Mouse (Mus musculus) layer of hippocampus, adult 18-20 months (tissue): ENCODE measurements at regions not wholly inside any gene's neighbourhood (a gene's known extent, or its start where the extent isn't known, plus 50 kb on each side); places are given as distances from the start of the nearest gene placed in this dataset.
A peak's percentile ranks its signal among the peaks of the same experiment; 100 is the strongest.
"Not testable (repeated sequence)": the region's sequence is repeated elsewhere in the genome, so short reads cannot be mapped to it uniquely, and the experiment has no call there.

ENCODE experiments used
- DNase-seq, 2 experiments: peaks; one replicate each; pipeline ENCODE4 v3.0.0; 2022; ENCODE audit warnings: low spot score in 2 of 2

DNA sequence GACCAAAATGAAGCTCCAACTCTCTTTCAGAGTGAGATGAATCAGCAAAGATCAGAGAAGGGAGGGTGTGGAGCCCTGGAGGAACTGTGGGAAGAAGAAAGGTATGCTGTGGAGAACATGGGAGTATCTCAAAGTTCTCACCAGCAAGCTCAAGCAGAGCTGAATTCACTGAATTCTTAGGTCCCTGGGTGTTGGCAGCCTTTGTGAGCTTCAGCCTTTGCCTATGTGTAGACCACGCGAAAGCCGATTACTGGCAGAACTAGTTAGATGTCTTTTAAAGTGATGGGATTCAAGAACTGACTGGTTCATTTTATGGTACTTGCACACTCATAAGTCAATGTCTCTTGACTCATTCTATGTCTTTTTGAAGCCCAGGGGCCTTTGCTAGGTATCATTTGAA is 491.2 kb upstream of the Hsf2 start:
- DNase-seq = no peak

DNA sequence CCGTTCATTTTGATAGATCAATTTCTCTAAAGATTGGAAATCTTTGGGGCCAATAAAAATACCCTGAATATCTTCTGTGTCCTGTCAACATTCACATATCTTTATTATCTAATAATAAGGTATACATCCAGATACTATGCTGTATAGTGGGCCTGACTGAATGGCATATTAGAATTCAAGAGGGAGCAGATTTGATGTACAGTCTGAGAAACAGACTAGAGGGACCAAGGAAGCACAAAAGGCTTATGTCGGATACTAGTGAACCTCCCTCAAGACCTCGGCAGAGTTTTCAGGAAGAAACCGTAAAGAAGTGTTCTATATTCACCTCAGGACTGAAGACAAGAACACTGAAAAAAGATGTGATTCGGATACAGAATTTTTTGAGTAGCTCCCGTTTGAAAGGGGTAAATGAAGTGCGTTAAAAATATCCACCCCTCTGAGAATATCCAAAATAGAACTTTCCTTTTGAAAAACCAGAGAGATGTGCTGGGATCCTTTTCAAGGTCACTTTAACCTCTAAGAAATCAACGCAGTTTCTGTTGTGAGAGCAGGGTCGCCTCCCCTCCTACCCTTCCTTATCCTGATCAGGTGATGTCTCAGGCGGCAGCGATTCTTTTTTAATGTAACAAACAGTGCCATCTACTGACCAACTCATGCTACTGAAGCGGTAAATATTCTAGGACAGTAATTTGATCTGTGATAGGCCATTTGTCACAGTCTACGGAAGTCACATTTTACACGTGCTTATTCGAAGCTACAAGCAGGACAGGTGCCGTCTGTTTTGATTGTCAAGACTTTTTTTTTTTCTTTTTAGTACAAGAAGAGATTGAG is 485.1 kb upstream of the Hsf2 start:
- peak; percentile 28 to 79 for DNase-seq

DNA sequence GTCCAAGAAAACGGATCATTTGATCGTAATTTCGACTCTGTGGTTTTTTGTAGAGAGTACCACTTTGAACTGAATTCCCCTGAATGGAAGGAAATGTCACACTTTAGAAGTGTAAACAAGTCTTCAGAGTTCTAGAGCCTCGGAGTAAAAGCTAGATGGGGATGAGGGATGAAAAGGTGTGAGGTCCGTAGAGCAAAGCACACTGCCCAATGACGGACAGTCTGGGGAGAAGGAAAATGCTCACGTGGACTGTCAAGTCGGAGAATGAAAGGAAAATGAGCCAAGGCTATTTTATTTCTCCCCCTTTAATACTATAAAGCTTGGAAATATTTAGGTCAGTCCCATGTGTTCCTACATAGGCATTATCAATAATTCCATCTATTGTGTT is 484.5 kb upstream of the Hsf2 start:
- DNase-seq = no peak

DNA sequence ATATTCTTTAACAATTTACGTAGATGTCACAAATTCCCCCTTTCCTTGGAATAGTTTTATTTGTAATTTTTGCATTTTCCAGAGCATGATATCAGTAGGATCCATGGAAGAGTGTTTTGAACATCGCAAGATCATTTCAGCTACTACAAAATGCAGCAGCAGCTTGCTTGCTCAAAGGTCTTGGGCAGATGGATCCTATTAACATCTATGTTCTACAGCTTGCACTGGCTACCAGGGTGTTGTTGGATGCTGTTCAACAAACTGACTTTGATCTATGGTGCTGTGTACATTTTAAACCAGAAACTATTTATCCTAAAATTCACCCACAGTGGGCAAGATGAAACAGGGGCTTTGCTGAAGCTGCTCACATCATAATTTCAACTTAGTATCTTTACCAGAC is 448.5 kb upstream of the Hsf2 start:
- no peak for DNase-seq

DNA sequence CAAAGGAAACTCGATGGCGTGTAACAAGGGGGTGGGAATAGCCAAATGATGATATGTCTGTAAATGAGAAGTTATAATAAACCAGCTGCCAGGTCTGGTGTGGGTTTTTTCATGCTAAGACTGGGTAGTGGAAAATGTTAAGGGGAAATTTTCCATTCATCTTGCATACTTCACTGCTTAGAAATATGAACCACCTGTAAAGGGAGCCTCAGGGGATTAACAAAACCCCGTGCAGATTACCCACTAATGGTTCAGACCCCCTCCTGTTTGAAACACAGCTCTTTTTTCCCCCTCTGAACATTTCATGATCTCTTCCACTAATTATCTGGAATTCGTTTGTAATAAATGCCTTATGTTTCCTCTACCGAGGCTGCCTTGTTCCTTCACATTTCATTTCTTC is 446.0 kb upstream of the Hsf2 start:
- no peak for DNase-seq

DNA sequence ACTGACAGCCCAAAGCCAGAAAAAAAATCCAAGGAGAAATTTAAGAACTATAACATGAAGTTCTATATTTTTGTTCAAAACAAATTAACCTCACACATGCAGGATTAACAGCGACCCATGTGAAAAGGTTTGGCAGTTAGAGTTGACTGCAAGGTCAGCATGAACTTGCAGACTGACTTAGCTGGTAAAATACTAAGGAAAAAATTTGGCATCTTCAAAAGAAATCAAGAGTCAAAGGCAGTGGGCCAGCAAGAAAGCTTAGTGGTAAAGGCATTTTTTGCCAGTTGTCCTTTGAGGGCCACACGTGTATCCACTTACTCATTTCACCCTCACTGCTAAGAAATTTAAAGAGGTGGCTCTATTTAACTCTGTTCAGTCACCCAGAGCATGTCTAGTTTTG is 440.2 kb upstream of the Hsf2 start:
- DNase-seq = no peak

DNA sequence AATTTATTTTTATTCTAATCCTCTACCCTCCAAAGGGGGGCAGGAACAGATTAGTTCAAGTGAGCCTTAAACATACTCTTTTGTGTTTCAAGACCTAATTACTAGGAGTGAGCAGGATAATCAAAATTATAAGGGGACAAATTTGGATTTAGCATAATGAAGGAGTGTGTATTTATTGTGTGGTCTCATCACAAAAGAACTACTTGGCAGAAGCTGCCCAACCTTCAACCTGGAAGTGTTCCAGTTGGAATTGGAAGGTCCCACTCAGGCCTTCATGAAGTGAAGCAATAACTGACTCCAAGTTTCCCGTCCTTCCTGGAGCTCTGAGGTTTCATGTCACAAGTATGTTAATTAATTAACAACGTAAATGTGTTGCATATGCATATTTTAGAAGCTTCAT is 439.3 kb upstream of the Hsf2 start:
- no peak for DNase-seq

DNA sequence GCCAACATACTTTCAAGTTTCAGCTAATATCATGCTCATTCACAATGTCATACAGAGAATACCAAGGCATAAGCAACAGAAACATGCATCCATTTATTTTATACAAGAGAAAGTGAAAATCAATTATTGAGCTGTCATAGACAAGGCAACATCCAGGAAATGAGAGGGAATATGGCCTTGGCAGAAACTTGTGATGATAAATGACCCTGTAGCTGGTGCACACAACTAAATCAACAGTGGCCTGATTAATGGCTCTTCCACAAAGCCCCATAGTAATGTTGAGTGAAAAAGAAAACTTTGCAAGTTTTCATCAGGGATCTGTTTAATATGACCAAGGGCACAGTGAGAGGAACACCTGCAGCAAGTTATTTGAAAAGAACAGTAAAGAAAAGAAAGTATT is 438.5 kb upstream of the Hsf2 start:
- DNase-seq = no peak

DNA sequence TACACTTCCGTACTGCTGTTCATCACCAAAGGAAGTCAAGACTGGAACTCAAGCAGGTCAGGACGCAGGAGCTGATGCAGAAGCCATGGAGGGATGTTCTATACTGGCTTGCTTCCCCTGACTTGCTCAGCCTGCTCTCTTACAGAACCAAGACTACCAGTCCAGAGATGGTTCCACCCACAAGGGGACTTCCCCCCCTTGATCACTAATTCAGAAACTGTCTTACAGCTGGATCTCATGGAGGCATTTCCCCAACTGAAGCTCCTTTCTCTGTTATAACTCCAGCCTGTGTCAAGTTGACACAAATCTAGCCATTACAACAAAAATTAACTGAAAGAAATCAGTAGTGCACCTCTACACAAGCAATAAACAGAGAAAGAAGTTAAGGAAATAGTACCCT is 432.8 kb upstream of the Hsf2 start:
- DNase-seq = not testable (repeated sequence)

DNA sequence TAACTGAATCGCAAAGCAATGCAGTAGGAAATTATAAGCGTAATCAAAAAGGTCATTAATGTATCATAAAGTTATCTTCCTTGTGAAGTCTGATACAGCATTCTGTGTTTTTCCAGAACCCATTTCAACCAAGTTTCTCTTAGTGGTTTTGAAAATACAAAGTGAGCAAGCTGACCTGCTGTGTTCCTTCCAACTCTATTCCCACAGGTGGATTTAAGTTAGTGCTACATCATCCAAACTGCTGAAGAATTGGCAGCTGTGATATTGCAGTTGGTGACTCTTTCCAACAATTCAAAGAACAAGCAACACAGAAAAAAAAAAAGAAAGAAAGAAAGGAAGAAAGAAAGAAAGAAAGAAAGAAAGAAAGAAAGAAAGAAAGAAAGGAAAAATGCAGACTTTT is 396.1 kb upstream of the Hsf2 start:
- DNase-seq = no peak

DNA sequence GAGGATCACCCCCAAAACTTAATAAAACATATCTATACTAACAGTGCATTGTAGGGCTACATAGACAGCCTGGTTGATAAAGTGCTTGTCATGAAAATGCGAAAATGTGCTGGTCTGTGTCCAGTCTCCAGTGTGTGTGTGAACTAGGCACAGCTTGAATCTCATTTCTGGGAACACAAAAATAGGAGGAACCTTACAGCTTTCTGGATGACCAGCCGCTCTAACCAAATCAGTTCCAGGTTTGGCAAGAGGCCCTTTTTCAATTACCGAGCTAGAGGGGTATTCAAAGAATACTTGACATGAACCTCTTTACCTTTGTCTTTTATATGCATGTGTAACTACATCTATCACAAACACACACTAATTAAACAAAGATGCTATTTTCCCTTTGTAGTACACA is 390.3 kb upstream of the Hsf2 start:
- no peak for DNase-seq

DNA sequence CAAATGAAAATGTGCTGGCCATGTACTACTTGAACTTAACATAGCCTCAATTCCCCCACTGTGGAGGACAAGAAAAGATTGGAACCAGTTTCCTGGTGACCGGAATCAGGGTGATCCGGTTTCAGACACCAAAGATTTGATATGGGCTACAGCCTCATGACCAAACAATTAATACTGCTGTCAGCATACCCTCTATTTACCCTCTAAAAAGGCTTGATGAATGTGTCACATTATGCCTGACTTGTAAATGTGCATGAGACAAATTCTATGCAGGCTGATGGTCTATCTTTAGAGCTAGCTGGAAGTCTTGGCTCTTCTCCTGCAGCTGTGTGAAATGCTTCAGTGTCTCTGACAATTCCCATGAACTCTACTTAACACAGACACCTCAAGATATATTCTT is 372.8 kb upstream of the Hsf2 start:
- DNase-seq = no peak

DNA sequence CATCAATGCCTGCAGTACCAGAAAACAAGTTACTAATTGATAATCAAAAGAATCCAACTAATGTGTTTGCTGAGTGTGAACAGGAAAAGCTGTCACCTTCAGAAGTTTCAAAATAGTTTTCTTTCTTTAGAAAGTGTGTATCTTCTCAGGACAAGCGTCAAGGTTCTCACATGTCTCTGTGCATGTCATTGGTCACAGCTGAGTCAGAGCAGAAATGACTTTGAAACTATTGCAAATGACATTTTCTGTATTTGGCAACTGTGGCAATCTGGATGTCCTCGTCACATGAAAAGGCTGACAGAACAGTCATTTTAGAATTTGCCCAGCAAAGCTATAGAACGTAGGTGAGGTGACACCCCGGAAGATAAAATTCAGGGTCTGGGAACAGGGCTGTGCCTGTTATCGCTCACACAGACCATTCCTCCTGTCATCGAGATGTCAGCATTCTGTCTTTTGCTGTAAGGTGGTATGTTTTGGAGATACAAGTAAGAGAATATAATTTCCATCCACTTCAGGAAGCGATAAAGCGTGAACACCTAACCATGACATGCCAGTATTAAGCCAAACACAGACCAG is 371.4 kb upstream of the Hsf2 start:
- no peak for DNase-seq

DNA sequence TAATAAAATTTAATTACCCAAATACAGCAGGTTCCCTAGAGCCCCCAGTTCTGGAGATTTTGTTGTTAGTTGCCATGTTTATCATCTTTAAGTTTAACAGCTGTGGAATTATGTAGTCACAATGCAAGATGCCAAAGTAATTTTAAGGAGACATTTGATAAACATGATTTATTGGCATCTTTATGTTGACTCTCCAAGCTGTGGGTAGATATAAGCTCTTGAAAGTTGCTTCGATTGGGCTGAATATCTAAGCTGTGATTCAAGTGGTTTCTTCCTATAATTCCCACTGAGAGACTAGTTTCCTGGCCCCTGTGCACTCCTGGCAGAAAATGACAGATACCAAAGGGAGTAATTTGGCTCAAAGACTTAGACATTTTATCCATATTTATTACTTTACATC is 364.7 kb upstream of the Hsf2 start:
- no peak for DNase-seq

DNA sequence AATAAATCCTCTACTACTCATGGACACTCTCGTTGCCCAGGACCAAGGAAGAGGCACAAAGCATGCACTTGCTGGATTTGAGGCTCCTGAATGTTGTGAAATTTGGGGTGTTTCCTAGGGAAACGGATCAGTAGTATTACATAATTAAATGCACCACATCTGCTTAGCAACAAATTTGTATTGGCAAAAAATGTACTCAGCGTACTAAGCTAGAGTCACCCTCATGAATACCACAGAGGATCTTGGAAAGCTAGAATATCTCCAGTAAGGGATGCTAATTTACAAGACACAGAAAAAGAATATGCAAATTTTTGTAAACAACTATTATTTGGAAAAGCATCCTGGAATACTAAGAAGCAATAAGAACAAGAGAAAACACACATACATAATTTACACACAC is 359.0 kb upstream of the Hsf2 start:
- peak in 1 of 2 experiments; percentile 37 for DNase-seq

DNA sequence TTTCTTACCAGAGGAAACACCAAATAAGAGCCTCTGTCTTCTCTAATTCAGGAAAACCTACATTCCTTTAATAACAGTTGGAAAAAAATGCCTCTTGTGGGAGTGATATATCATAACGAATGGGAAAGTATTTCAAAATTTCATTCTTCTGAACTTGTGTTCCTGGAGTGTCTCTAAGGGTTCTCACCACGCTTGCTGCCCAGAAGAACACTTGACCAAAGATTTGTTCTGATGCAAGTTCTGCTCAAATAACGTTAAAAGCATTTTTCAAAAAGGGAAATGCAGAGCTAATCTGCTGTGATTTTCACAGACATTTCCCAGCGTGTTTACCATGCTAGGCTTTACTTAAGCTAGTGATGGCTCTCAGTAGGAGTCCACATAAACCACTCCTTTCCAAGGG is 329.8 kb upstream of the Hsf2 start:
- no peak for DNase-seq

DNA sequence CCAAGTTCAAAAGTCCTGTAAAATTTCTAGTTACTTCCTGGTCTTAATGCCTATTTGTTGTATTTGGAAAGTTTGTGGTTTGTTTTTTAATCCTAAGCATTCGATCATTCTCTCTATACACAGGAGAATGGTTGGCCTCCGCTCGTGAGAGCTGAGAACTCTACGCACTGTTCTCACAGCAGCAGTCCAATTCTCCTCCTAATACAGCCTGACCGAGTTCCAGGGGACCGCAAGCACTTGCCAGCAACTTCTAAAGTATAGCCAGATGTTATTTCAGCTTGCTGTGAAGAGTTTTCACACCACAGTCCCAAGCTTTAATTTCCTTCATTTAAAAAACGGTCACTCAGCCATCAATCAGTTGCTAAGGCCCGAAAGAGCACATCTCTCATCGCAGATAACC is 329.3 kb upstream of the Hsf2 start:
- DNase-seq = no peak

DNA sequence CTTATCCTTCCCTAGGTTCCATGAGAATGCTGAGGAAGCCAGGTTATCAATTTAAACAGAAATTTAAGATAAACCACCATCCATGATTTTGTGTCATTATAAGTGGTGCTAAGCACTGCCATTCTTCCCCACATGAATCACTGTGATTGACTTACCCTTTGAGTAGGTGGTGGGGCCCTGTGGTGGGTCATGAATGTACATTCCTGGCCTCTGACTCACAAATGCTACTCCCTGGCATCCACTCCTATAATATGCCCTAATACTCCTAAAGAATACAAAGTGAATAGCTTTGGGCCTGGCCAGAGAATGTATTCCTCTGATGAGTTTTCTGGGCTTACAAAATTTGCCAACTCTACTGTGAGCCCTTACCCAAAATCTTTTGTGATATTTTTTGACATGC is 325.6 kb upstream of the Hsf2 start:
- DNase-seq = no peak

DNA sequence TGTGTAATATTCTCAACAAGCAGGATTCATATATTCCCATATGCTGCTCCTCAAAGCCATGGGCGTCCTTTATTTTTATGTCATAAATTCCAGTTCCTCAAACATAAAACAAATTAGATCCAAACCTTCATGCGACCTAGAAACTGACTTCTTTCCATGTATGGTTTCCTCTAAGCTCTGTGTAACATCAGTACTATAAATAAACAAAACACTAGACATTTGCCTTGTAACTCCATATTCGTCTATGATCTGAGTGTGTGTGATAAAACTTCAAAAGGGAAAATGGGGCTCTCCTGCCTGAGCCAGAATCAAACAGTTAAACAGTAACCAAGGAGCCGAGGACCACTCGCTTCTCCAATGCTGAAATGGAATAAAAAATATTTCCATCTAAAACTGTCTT is 322.8 kb upstream of the Hsf2 start:
- DNase-seq = no peak

DNA sequence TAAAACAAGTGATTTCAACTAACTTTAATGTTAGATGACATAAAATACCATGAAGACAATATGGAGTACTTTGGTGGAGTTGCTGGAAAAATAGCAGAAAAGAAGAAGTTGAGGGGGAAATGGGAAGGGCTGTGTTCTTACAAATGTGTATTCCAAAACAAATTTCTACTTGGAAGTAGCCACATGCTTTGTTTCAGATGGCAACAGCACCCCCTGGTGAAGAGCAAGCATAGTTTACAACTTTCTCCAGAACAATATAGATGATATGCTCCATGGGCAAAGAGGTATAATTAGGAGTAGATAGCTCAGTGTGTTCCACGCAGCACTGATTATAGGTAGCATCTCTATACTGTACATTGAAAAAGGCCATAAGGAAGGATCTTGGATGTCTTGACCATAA is 302.6 kb upstream of the Hsf2 start:
- peak; percentile 21 to 61 for DNase-seq

DNA sequence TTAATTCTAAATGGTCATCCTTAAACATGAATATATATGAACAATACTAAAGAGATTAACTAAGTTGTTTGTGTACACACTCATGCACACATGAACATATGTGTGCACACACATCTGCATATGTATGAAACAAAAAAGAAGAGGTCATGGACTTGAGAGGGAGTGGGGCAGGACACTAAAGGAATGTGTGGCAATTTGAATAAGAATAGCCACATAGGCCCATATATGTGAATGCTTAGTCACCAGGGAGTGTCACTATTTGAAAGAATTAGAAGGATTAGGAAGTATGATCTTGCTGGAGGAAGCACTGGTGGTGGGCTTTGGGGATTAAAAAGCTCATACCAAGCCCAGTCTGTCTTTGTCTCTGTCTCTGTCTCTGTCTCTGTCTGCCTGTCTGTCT is 275.5 kb upstream of the Hsf2 start:
- no peak for DNase-seq

DNA sequence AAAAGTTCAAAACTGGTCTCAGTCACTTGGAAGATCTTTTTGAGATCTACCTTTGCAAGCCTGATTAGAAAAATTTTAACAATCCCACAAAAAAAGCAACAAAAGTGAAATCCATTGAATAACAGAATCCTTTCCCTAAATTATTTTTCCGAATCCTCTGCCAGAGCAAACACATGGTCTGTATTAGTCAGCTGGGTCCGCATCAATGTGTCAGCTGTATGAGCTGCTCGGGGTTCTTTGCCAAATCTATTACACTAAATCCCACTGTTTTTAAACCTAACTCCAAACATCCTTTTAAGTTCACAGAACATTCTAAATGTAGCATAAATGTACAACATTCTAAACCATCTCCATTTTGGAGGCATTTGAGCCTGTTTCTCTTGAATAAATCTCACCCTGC is 255.1 kb upstream of the Hsf2 start:
- peak; percentile 26 to 66 for DNase-seq

DNA sequence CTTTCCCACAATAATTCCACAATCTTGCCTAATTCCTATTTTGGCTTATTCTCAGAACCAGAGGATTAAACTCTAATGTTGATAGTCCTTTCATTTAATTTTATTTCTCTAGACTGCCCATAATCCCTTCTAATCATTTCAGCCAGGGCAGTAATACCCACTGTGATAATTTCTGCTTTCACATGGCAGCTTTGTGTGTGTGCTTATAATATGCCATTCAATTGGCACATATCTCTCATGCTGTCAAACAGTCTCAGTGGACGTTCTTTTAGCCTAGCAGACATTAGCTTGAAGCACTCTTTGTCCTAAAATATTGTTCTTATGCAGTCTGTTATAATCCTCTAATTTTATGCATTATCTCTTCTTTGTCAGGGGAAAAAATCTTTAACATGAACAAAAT is 205.0 kb upstream of the Hsf2 start:
- DNase-seq = no peak
